Mouse (Mus musculus) inflammation-experienced regulatory T-cells, adult 6 months (primary cell): Measurements from ENCODE around the gene Rln1. TPM values are rescaled to one million over a fixed set of nuclear protein-coding genes. Genes with fewer than 3 reads are reported as not detected.
A peak's percentile ranks its signal among the peaks of the same experiment; 100 is the strongest.

Experiments
- ATAC-seq: one replicate; pipeline ENCODE4 v1.8.0; 2017
- polyA plus RNA-seq, 3 experiments: library from polyadenylated mRNA; unstranded; fragments of 100-300 nt; shearing (Covaris generic); gene quantifications; one replicate each; pipeline ENCODE4 v1.2.1; 2017

Gene Rln1
- polyA plus RNA-seq: not detected

- ATAC-seq: no peak
These were observed at the start of gene Rln1 for GRCm38 (mm10) chr19:29334068-29334745. TSS of gene Rln1 (minus strand) at chr19:29334670.

- ATAC-seq: no peak
These were observed 48.9 kb upstream of the Rln1 start for GRCm38 (mm10) chr19:29383368-29383767.

GRCm38 (mm10) chr19:29379839-29380603, 45.6 kb upstream of the Rln1 start:
- no peak for ATAC-seq

GRCm38 (mm10) chr19:29376382-29376781, 41.9 kb upstream of the Rln1 start:
- no peak for ATAC-seq

- no peak for ATAC-seq
These were observed 40.5 kb upstream of the Rln1 start for GRCm38 (mm10) chr19:29374947-29375346.

GRCm38 (mm10) chr19:29373438-29373837, 39.0 kb upstream of the Rln1 start:
- no peak for ATAC-seq

- ATAC-seq: no peak
These were observed 38.2 kb upstream of the Rln1 start for GRCm38 (mm10) chr19:29372621-29373020.

GRCm38 (mm10) chr19:29372138-29372537, 37.7 kb upstream of the Rln1 start:
- no peak for ATAC-seq

- peak; percentile 23 for ATAC-seq
These were observed 37.0 kb upstream of the Rln1 start for GRCm38 (mm10) chr19:29371284-29372081.

- no peak for ATAC-seq
These were observed 36.2 kb upstream of the Rln1 start for GRCm38 (mm10) chr19:29370545-29371283.

GRCm38 (mm10) chr19:29370112-29370511, 35.6 kb upstream of the Rln1 start:
- no peak for ATAC-seq

- ATAC-seq: no peak
These were observed 34.3 kb upstream of the Rln1 start for GRCm38 (mm10) chr19:29368671-29369309.

GRCm38 (mm10) chr19:29368041-29368440, 33.6 kb upstream of the Rln1 start:
- ATAC-seq: no peak

GRCm38 (mm10) chr19:29366969-29367622, 32.6 kb upstream of the Rln1 start, which contains the start of the genes Plgrkt and Cd274:
TSS of gene Plgrkt (minus strand) at chr19:29367390.
TSS of gene Cd274 (plus strand) at chr19:29367455.
- ATAC-seq: peak; percentile 83

GRCm38 (mm10) chr19:29366226-29366968, 31.9 kb upstream of the Rln1 start:
- no peak for ATAC-seq

GRCm38 (mm10) chr19:29365105-29365504, 30.6 kb upstream of the Rln1 start:
- peak; percentile 10 for ATAC-seq

GRCm38 (mm10) chr19:29364076-29364475, 29.6 kb upstream of the Rln1 start:
- ATAC-seq: no peak

GRCm38 (mm10) chr19:29363557-29363956, 29.1 kb upstream of the Rln1 start:
- no peak for ATAC-seq

GRCm38 (mm10) chr19:29362173-29362930, 27.9 kb upstream of the Rln1 start:
- no peak for ATAC-seq
